Mouse (Mus musculus): ENCODE measurements at regions not wholly inside any gene's neighbourhood (a gene's known extent, or its start where the extent isn't known, plus 50 kb on each side); places are given as distances from the start of the nearest gene placed in this dataset.

DNA sequence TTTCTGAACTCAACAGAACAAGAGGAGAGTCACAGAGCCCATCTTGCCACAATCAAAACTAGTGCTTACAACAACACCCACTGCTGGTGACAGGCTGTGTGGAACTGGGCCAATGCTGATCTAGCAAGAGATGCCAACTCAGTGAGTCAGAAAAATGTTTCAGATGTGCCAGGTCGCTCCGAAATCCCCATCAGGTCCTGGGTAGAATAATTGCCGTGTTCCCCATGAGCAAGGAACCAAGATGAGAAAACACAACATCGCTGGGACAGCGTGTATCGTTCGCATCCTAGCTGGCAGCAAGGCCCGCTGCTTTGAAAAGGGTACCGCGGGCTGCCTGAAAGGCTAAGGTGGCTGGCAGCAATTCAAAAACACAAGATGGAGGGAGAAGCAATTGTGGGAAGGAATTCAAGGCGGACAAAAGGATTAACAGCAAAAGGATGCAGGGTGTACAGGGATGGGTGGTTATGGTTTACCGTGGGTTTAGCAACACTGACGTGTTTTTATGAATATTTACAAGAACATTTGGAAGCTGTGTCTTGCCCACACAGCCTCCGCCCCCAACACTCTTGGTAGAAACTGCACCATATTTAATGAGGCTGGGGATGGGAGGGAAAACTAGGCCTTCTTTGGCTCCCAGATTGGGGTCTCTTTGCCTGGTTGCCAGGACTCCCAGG lies 229.7 kb upstream of the G2e3 start:
- Histone ChIP-seq H3K27ac (no peak overlapping the region), H3K27me3 (no peaks in the 10 kb centered on the region), H3K4me2 (replicated peaks) (no peak overlapping the region), H3K4me3 (no peak overlapping the region), H3K9me3 (no peaks in the 10 kb centered on the region), H3K4me1 (no peaks in the 10 kb centered on the region), H3K9ac (no peak overlapping the region), H3K36me3 (no peaks in the 10 kb centered on the region)
- no peak for ATAC-seq (ENCODE audit: insufficient number of reproducible peaks, insufficient read depth, low FRiP score, low TSS enrichment)
- 92% methylated on average over 14 of the region's 14 CpGs for WGBS

DNA sequence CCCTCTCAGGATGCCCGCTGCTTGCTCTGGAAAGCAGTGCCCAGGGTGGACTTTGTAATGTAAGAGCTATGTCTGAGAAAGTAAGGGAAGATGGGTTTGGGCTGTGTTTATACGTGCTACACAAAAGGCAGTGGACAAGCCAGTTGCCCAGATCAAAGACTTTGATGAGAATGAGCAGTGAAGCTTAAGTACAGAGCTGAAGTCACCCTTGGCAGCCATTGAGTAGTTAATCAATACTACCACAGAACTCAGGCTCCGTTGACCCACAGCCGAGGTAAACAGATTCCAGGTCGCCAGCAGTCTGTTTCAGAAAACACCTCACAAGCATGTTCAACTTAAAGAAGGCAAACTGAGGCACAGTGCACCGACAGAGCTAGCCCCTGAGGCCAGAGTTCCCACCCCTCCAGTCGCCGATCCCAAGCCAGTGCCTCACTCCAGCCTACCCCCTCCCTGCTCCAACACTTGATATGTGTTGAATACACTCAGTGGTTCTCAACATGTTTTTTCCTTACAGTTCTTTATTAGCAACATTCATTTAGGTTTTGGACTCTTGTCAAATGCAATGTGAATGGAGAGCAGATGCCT lies 230.3 kb upstream of the G2e3 start:
- H3K36me3 ChIP-seq: no peaks in the 10 kb centered on the region
- no peak for ATAC-seq (ENCODE audit: insufficient number of reproducible peaks, insufficient read depth, low FRiP score, low TSS enrichment)

DNA sequence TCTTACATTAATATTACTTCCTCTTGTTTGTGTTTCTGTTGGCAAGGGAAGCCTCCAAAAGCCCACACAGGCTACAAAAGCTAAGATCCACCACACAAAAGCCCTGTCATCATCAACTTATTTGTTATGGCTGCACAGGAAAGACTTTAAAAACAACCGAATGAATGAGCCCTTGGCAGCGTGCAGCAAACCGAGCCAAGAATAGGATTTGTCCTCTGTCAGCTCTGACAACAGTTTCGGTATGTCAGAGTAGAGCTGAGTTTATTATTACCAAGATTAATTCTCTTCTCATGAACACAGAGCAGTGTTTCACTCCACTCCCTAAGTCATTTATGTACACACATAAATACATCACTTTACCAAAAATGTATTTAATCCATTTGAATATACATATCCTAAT lies 236.1 kb upstream of the G2e3 start:
- H3K9ac ChIP-seq: no peak overlapping the region
- H3K27me3 ChIP-seq: no peaks in the 10 kb centered on the region
- WGBS: 61% methylated on average over 4 of the region's 4 CpGs
- no peak overlapping the region for H3K27ac ChIP-seq
- H3K4me2 ChIP-seq (replicated peaks): no peak overlapping the region
- no peaks in the 10 kb centered on the region for H3K4me1 ChIP-seq
- no peak for ATAC-seq (ENCODE audit: insufficient number of reproducible peaks, insufficient read depth, low FRiP score, low TSS enrichment)
- H3K4me3 ChIP-seq: no peak overlapping the region
- no peaks in the 10 kb centered on the region for H3K9me3 ChIP-seq
- H3K36me3 ChIP-seq: no peaks in the 10 kb centered on the region

More for the DNA sequence above, 230.3 kb upstream of the G2e3 start:
- Histone ChIP-seq H3K27ac (no peak overlapping the region), H3K9ac (no peak overlapping the region), H3K9me3 (no peaks in the 10 kb centered on the region), H3K4me3 (no peak overlapping the region), H3K27me3 (no peaks in the 10 kb centered on the region), H3K4me1 (no peaks in the 10 kb centered on the region), H3K4me2 (replicated peaks) (no peak overlapping the region)
- WGBS: 75% methylated on average over 8 of the region's 8 CpGs

- Histone ChIP-seq H3K9me3 (no peaks in the 10 kb centered on the region), H3K4me1 (no peaks in the 10 kb centered on the region), H3K4me3 (no peak overlapping the region), H3K4me2 (replicated peaks) (no peak overlapping the region), H3K27ac (no peak overlapping the region), H3K9ac (no peak overlapping the region), H3K36me3 (no peaks in the 10 kb centered on the region), H3K27me3 (no peaks in the 10 kb centered on the region)
- WGBS: 86% methylated on average over 5 of the region's 5 CpGs
- ATAC-seq (ENCODE audit: insufficient number of reproducible peaks, insufficient read depth, low FRiP score, low TSS enrichment): no peak
Measured at GRCm38 (mm10) chr12:51108044-51108443, 239.8 kb upstream of the G2e3 start.

DNA sequence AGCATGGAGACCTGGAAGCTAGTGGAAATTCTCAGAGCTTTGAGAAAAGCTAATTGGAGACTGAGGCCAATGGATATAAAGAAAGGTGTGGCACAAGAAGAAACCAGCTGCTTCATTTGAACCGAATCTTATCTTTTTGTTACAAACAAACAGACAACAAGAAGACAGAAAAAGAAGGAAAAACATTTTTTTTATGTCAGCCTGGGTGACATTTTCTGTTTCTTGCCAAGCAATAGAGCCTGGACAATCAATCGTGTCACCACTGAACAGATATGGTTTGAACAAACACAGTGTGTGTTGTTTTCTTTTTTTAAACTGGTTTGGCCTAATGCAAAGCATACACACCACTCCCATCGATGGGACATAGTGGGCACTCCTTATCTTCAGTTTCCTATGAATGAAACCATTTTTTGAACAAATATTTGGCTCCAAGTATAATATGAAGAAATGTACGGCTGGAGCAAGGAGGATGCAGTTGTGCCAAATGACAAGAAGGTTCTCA lies 244.3 kb upstream of the G2e3 start:
- Histone ChIP-seq H3K4me1 (no peaks in the 10 kb centered on the region), H3K9ac (no peak overlapping the region), H3K4me3 (no peak overlapping the region), H3K27me3 (no peaks in the 10 kb centered on the region), H3K27ac (no peak overlapping the region), H3K9me3 (no peaks in the 10 kb centered on the region), H3K36me3 (no peaks in the 10 kb centered on the region), H3K4me2 (replicated peaks) (no peak overlapping the region)
- 83% methylated on average over 4 of the region's 4 CpGs for whole genome bisulfite sequencing
- ATAC-seq (ENCODE audit: insufficient number of reproducible peaks, insufficient read depth, low FRiP score, low TSS enrichment): no peak

DNA sequence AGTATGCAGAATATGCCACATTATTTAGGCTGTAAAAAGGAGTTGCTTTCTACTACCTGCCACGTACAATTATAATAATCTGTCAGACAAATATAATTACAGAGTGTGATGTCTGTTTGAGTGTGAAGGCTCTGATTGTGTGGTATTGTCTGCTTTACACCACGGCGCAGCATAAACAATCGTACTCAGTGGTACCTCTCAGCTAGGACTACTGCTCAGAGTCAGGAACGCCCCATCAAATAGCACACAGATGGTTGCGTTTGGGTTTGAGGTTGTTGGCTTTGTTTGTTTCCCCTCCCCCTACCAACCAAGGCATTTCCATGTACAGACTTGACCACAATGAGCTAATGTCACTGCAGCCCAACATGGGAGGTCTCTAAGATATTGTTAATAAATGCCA lies 246.2 kb upstream of the G2e3 start:
- no peaks in the 10 kb centered on the region for H3K36me3 ChIP-seq
- H3K9me3 ChIP-seq: no peaks in the 10 kb centered on the region
- no peak for ATAC-seq (ENCODE audit: insufficient number of reproducible peaks, insufficient read depth, low FRiP score, low TSS enrichment)
- H3K27me3 ChIP-seq: no peaks in the 10 kb centered on the region
- 67% methylated on average over 6 of the region's 6 CpGs for WGBS
- H3K4me1 ChIP-seq: no peaks in the 10 kb centered on the region
- no peak overlapping the region for H3K9ac ChIP-seq
- H3K27ac ChIP-seq: no peak overlapping the region
- no peak overlapping the region for H3K4me3 ChIP-seq
- no peak overlapping the region for H3K4me2 ChIP-seq (replicated peaks)

- no peak for ATAC-seq (ENCODE audit: insufficient number of reproducible peaks, insufficient read depth, low FRiP score, low TSS enrichment)
- Histone ChIP-seq H3K9me3 (no peaks in the 10 kb centered on the region), H3K36me3 (no peaks in the 10 kb centered on the region), H3K4me1 (no peaks in the 10 kb centered on the region), H3K27ac (no peak overlapping the region), H3K4me2 (replicated peaks) (no peak overlapping the region), H3K9ac (no peak overlapping the region), H3K4me3 (no peak overlapping the region), H3K27me3 (no peaks in the 10 kb centered on the region)
- 75% methylated on average over 5 of the region's 5 CpGs for WGBS
Measured at GRCm38 (mm10) chr12:51100868-51101267, 247.0 kb upstream of the G2e3 start.

GRCm38 (mm10) chr12:51095974-51096373 lies 251.9 kb upstream of the G2e3 start:
- Histone ChIP-seq H3K4me1 (no peaks in the 10 kb centered on the region), H3K4me2 (replicated peaks) (no peak overlapping the region), H3K9ac (no peak overlapping the region), H3K9me3 (no peaks in the 10 kb centered on the region), H3K4me3 (no peak overlapping the region), H3K36me3 (no peaks in the 10 kb centered on the region), H3K27ac (no peak overlapping the region), H3K27me3 (no peaks in the 10 kb centered on the region)
- ATAC-seq (ENCODE audit: insufficient number of reproducible peaks, insufficient read depth, low FRiP score, low TSS enrichment): no peak
- WGBS: 55% methylated on average over 4 of the region's 4 CpGs

GRCm38 (mm10) chr12:51089324-51089723 lies 258.5 kb upstream of the G2e3 start:
- Histone ChIP-seq H3K27ac (no peak overlapping the region), H3K36me3 (no peaks in the 10 kb centered on the region), H3K4me3 (no peak overlapping the region), H3K9ac (no peak overlapping the region), H3K9me3 (no peaks in the 10 kb centered on the region), H3K4me2 (replicated peaks) (no peak overlapping the region), H3K27me3 (no peaks in the 10 kb centered on the region), H3K4me1 (no peaks in the 10 kb centered on the region)
- ATAC-seq (ENCODE audit: insufficient number of reproducible peaks, insufficient read depth, low FRiP score, low TSS enrichment): no peak
- 76% methylated on average over 7 of the region's 7 CpGs for WGBS

DNA sequence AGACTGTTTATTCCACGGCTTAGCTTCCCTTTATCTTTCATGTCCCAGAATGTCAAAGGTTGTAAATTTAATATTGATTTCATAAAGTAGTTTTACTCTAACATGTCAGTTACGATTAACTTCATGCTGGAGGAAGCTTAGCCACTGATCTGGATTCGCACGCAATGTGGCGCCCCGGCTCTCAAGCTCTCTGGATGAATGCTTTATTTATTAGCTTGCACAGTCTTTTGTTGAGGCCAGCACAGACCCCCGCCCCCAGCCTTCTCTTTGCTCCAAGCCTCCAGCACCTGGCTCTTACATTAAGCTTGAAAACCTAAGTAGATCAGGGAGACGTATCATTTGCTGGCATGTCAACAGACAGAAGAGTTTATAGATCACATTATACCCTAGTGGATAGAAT lies 266.1 kb upstream of the G2e3 start:
- H3K27ac ChIP-seq: no peak overlapping the region
- no peak overlapping the region for H3K9ac ChIP-seq
- no peak overlapping the region for H3K4me3 ChIP-seq
- no peaks in the 10 kb centered on the region for H3K9me3 ChIP-seq
- no peaks in the 10 kb centered on the region for H3K36me3 ChIP-seq
- no peaks in the 10 kb centered on the region for H3K27me3 ChIP-seq
- 61% methylated on average over 8 of the region's 8 CpGs for WGBS
- no peak overlapping the region for H3K4me2 ChIP-seq (replicated peaks)
- ATAC-seq (ENCODE audit: insufficient number of reproducible peaks, insufficient read depth, low FRiP score, low TSS enrichment): peak; percentile 41; the same call in 1 of the 2 replicates
- H3K4me1 ChIP-seq: no peaks in the 10 kb centered on the region

DNA sequence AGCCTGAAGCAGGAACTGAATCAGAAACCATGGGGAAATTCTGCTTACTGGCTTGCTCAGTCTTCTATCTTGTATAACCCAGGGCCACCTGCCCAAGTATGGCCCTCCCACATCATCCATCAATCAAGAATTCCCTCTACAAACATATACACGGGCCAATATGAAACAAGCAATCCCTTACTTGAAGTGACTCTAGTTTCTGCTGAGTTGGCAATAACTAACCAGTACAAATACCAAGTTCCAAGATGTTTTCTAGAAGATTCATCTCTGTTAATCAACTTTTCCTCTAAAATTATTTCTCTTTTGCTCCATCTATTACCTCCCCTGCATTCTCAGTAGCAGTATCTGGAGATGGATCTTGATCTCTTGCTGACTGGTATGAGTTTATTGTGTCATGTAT lies 274.4 kb upstream of the G2e3 start:
- no peak for ATAC-seq (ENCODE audit: insufficient number of reproducible peaks, insufficient read depth, low FRiP score, low TSS enrichment)
- Histone ChIP-seq H3K9ac (no peak overlapping the region), H3K27me3 (no peaks in the 10 kb centered on the region), H3K4me3 (no peak overlapping the region), H3K36me3 (no peaks in the 10 kb centered on the region), H3K27ac (no peak overlapping the region), H3K9me3 (no peaks in the 10 kb centered on the region), H3K4me1 (no peaks in the 10 kb centered on the region), H3K4me2 (replicated peaks) (no peak overlapping the region)
- 67% methylated on average over 1 of the region's 1 CpGs for WGBS

DNA sequence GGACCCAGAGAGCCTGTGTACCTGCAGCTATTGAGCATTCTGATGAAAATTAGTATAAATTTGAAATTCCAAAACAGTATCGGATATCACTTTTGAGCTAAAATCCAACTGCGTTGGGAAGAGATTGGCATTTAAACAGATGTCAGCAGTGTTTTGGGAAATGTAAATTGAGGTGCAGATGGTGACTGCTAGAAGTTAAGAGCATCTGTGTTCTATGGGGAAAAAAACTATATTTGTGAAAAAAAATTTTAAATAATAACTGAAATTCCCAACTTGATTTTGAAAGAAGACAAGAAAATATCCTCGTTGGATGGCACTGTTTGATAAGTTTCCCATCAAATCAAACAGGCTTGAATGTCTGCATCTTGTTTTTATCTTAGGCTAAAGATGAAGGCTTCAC lies 286.9 kb upstream of the G2e3 start:
- no peaks in the 10 kb centered on the region for H3K4me1 ChIP-seq
- WGBS: 65% methylated on average over 3 of the region's 3 CpGs

More for the DNA sequence above, 286.9 kb upstream of the G2e3 start:
- Histone ChIP-seq H3K9ac (no peak overlapping the region), H3K9me3 (no peaks in the 10 kb centered on the region), H3K4me3 (no peak overlapping the region), H3K27me3 (no peaks in the 10 kb centered on the region), H3K4me2 (replicated peaks) (no peak overlapping the region), H3K27ac (no peak overlapping the region), H3K36me3 (no peaks in the 10 kb centered on the region)
- ATAC-seq (ENCODE audit: insufficient number of reproducible peaks, insufficient read depth, low FRiP score, low TSS enrichment): no peak
